Mouse (Mus musculus) ES-E14 (cell line): ENCODE data around the gene Rpl7l1. TPM values are rescaled to one million over a fixed set of nuclear protein-coding genes. Genes with fewer than 3 reads are reported as not detected.

Experiments
- DNase-seq: peaks from one replicate; pipeline ENCODE4 v3.0.0-alpha.2; 2013; ENCODE audit warnings: low read depth, low spot score
- H3K27ac ChIP-seq: 2 replicates; pipeline ENCODE4 v1.5.1; 2012; ENCODE audit warnings: low read depth, mild to moderate bottlenecking, low read length, moderate library complexity, mixed read lengths; ENCODE audit not compliant: poor library complexity, insufficient read depth, severe bottlenecking
- H3K36me3 ChIP-seq: 2 replicates; pipeline ENCODE4 v1.6.1; 2012; ENCODE audit warnings: mild to moderate bottlenecking, low read length, moderate library complexity, mixed read lengths; ENCODE audit not compliant: control insufficient read depth, poor library complexity, insufficient read depth, severe bottlenecking
- H3K4me1 ChIP-seq, 2 experiments: fragments of 150-350 bp in 1 of 2; sonication (generic) in 1 of 2; 2 replicates each; pipeline ENCODE4 v1.6.1; 2012; ENCODE audit warnings: low read length in 2 of 2, mild to moderate bottlenecking in 1 of 2, mixed read lengths in 1 of 2; ENCODE audit not compliant: control insufficient read depth in 2 of 2, insufficient read depth in 2 of 2, poor library complexity in 1 of 2
- H3K4me3 ChIP-seq, 2 experiments: fragments of 150-350 bp in 1 of 2; sonication (generic) in 1 of 2; 2 replicates each; pipeline ENCODE4 v1.5.1; 2012; ENCODE audit warnings: low read length in 2 of 2, low read depth in 1 of 2, mild to moderate bottlenecking in 1 of 2, mixed read lengths in 1 of 2; ENCODE audit not compliant: insufficient read depth in 1 of 2, poor library complexity in 1 of 2, severe bottlenecking in 1 of 2
- H3K9ac ChIP-seq: 2 replicates; pipeline ENCODE4 v1.6.1; 2012; ENCODE audit warnings: low read depth, mild to moderate bottlenecking, low read length, mixed read lengths; ENCODE audit not compliant: poor library complexity, insufficient read depth, severe bottlenecking
- H3K9me3 ChIP-seq: fragments of 150-350 bp; sonication (generic); 2 replicates; pipeline ENCODE4 v1.6.1; 2012; ENCODE audit warnings: low read depth, mild to moderate bottlenecking, low read length; ENCODE audit not compliant: control insufficient read depth, insufficient read depth
- CHD2 ChIP-seq: IDR thresholded peaks from 2 replicates; pipeline ENCODE4 v1.6.1; 2014; ENCODE audit warnings: mild to moderate bottlenecking, low read depth, low read length, inconsistent platforms
- HCFC1 ChIP-seq: IDR thresholded peaks from 2 replicates; pipeline ENCODE4 v1.6.1; 2012; ENCODE audit warnings: low read length, inconsistent platforms, borderline replicate concordance; ENCODE audit not compliant: insufficient read depth
- MAFK ChIP-seq: IDR thresholded peaks from 2 replicates; pipeline ENCODE4 v1.6.1; 2014; ENCODE audit warnings: mild to moderate bottlenecking, low read depth, low read length, inconsistent platforms; ENCODE audit not compliant: insufficient read depth
- ZC3H11A ChIP-seq: IDR thresholded peaks from 2 replicates; pipeline ENCODE4 v1.6.1; 2012; ENCODE audit warnings: low read depth, mild to moderate bottlenecking, inconsistent platforms, low read length, borderline replicate concordance
- ZNF384 ChIP-seq: IDR thresholded peaks from 2 replicates; pipeline ENCODE4 v1.6.1; 2012; ENCODE audit warnings: low read depth, low read length, inconsistent platforms
- in situ Hi-C, 2 experiments: fragments of 600-800 bp; cut with MboI; formaldehyde crosslinking; loops; one replicate each; pipeline ENCODE4 v1.15.1; 2025; ENCODE audit warnings: low sequenced_read_pairs in 2 of 2, inconsistent platforms in 1 of 2; ENCODE audit not compliant: unreplicated experiment in 2 of 2
- total RNA-seq: library from RNA; depleted of rRNA; stranded (reverse); fragments of 300-350 nt; gene quantifications from 2 replicates; pipeline ENCODE4 v1.2.3, GENCODE M21; 2012

The Rpl7l1 gene
- total RNA-seq, 1 experiment = 179 TPM

DNA sequence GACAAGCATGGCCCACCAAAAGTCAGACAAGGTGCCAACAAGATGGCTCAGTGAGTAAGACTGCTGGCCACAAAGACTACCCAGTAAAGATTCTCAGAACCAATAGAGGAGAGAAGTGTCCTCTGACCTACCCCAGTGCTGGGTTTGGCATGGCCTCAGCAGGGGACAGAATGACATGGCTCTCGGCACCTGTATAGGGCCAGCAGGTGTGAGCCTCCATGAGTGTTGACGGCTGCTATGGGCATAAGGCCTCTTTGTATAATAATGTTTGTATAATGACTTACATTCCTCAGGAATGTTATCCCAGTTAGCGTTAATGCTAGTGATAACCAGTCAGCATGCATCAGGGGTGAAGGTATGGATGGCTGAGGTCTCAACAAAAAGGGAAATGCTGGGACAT is 6.4 kb downstream of the Rpl7l1 start:
- DNase-seq = no peak
- H3K36me3 ChIP-seq = peaks cover 60% of the 10 kb centered on the region
- no peak overlapping the region for H3K27ac ChIP-seq
- no peak overlapping the region for H3K9ac ChIP-seq
- no peaks in the 10 kb centered on the region for H3K9me3 ChIP-seq
- in situ Hi-C loops = no loop called here
- H3K4me1 ChIP-seq = peaks cover 4 to 14% of the 10 kb centered on the region in 2 experiments
- no peak for TF ChIP-seq HCFC1
- TF ChIP-seq MAFK = no peak
- TF ChIP-seq ZNF384 = no peak
- no peak for TF ChIP-seq ZC3H11A
- TF ChIP-seq CHD2 = no peak
- H3K4me3 ChIP-seq = no peak overlapping the region

DNA sequence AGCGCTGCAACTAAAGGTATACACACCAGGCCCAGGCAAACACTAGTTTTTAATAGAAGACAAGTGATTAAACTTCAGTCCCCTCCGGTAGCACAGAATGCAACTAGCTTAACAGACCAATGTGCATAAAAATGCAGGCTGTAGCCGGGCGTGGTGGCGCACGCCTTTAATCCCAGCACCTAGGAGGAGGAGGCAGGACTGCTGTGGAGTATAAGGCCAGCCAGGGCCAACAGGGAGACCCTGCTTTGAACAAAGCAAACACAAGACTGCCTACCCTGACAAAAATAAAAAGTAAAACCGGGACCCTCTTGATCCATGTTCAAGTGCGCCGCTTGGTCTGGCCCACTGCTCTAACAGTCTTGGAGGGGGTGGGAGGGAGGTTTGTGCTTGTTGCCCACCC is 7.4 kb downstream of the Rpl7l1 start:
- Histone ChIP-seq H3K36me3 (peaks cover 51% of the 10 kb centered on the region), H3K9ac (no peak overlapping the region), H3K4me3 (no peak overlapping the region), H3K27ac (no peak overlapping the region; the same call in 1 of the 2 replicates), H3K4me1 (peaks cover 0 to 14% of the 10 kb centered on the region in 2 experiments; a peak in 3 of 4 replicates), H3K9me3 (no peaks in the 10 kb centered on the region)
- TF ChIP-seq ZC3H11A (no peak), MAFK (no peak), ZNF384 (no peak), HCFC1 (no peak), CHD2 (no peak)
- no peak for DNase-seq
- in situ Hi-C loops = no loop called here

GRCm38 (mm10) chr17:46774131-46774472 is 8.4 kb downstream of the Rpl7l1 start:
- peaks cover 42% of the 10 kb centered on the region for H3K36me3 ChIP-seq

DNA sequence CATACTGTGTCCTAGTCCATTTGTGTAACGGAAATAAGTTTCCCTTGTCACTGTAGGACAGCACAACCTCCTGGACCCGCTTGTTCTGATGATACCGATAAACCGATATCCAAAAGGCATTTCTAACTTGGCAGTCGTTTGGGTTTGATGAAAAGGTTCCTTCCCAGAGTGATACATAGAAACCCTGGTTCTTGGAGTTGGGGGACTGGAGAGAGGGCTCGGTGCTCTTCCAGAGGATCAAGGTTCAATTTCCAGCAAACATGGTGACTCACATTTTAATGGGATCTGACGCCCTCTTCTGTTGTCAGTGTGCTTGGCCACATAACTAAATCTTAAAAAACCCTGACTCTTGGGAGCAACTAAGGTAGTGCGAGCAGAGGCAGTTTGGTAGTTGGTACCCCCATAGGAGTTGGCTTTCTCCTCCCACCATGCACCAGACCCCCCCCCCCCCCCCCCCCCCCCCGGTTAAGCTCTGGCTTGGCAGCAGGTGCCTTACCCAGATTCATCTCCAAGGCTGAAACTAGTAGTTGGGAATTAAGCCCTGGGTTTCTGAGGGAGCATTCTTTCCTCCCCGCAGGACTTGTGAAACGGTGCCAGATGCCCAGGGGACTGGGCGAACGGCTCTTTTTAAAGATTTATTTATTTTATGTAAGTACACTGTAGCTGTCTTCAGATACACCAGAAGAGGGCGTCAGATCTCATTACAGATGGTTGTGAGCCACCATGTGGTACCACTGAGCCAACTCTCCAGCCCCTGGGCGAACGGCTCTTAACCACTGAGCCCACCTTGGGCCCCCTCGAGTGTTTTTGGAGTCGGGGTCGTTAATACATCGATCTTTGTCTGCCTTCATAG is 9.0 kb downstream of the Rpl7l1 start:
- TF ChIP-seq MAFK = no peak
- TF ChIP-seq CHD2 = no peak
- TF ChIP-seq ZC3H11A = no peak
- TF ChIP-seq ZNF384 = no peak
- TF ChIP-seq HCFC1 = no peak
- in situ Hi-C loops = no loop called here
- H3K4me3 ChIP-seq = peak overlapping the region; percentile 76 to 100
- no peak for DNase-seq
- no peaks in the 10 kb centered on the region for H3K9me3 ChIP-seq
- H3K9ac ChIP-seq = peak overlapping the region; percentile 99
- peak overlapping the region; percentile 87; the same call in 1 of the 2 replicates for H3K27ac ChIP-seq
- H3K4me1 ChIP-seq = peaks cover 0 to 6% of the 10 kb centered on the region in 2 experiments; a peak in 3 of 4 replicates
- peaks cover 36% of the 10 kb centered on the region for H3K36me3 ChIP-seq

More at GRCm38 (mm10) chr17:46774131-46774472, 8.4 kb downstream of the Rpl7l1 start:
- Histone ChIP-seq H3K9ac (no peak overlapping the region), H3K9me3 (no peaks in the 10 kb centered on the region), H3K27ac (no peak overlapping the region), H3K4me1 (peaks cover 0 to 9% of the 10 kb centered on the region in 2 experiments; a peak in 3 of 4 replicates), H3K4me3 (no peak overlapping the region)
- in situ Hi-C loops = no loop called here
- DNase-seq = no peak
- TF ChIP-seq MAFK (no peak), HCFC1 (no peak), CHD2 (no peak), ZC3H11A (no peak), ZNF384 (no peak)
